Mouse (Mus musculus): ENCODE measurements around the gene Mthfsd. TPM values are rescaled to one million over a fixed set of nuclear protein-coding genes. Genes with fewer than 3 reads are reported as not detected.
A peak's percentile ranks its signal among the peaks of the same experiment; 100 is the strongest.

Gene Mthfsd
- polyA plus RNA-seq, 1 experiment, result 73.6 TPM

GRCm38 (mm10) chr8:121086004-121086900, 21.9 kb downstream of the Mthfsd start:
- Histone ChIP-seq H3K4me1 (ENCODE audit: control insufficient read depth, insufficient read depth, low read length) (peaks cover 10% of the 10 kb centered on the region), H3K27ac (ENCODE audit: control insufficient read depth, insufficient read depth, low read depth, low read length) (no peak overlapping the region), H3K27me3 (ENCODE audit: control insufficient read depth, insufficient read depth, low read length) (peaks cover 10% of the 10 kb centered on the region), H3K36me3 (ENCODE audit: control insufficient read depth, insufficient read depth, low read length) (no peaks in the 10 kb centered on the region), H3K4me3 (ENCODE audit: control insufficient read depth, low read depth, low read length) (no peak overlapping the region)
- TF ChIP-seq POLR2A (IDR thresholded peaks at IDR 0.05; ENCODE audit: control insufficient read depth, low read depth, low read length) (no peak), CTCF (IDR thresholded peaks at IDR 0.05; ENCODE audit: control insufficient read depth, insufficient read depth, insufficient replicate concordance, low read depth, low read length) (no peak)

- no peak overlapping the region for H3K4me3 ChIP-seq (ENCODE audit: control insufficient read depth, low read depth, low read length)
- peaks cover 10% of the 10 kb centered on the region for H3K4me1 ChIP-seq (ENCODE audit: control insufficient read depth, insufficient read depth, low read length)
- TF ChIP-seq CTCF (IDR thresholded peaks at IDR 0.05; ENCODE audit: control insufficient read depth, insufficient read depth, insufficient replicate concordance, low read depth, low read length) (no peak), POLR2A (IDR thresholded peaks at IDR 0.05; ENCODE audit: control insufficient read depth, low read depth, low read length) (no peak)
- peaks cover 10% of the 10 kb centered on the region for H3K27me3 ChIP-seq (ENCODE audit: control insufficient read depth, insufficient read depth, low read length)
- no peak overlapping the region for H3K27ac ChIP-seq (ENCODE audit: control insufficient read depth, insufficient read depth, low read depth, low read length)
- no peaks in the 10 kb centered on the region for H3K36me3 ChIP-seq (ENCODE audit: control insufficient read depth, insufficient read depth, low read length)
Measured at GRCm38 (mm10) chr8:121085561-121085960, 22.6 kb downstream of the Mthfsd start.

GRCm38 (mm10) chr8:121085011-121085410, 23.2 kb downstream of the Mthfsd start:
- Histone ChIP-seq H3K36me3 (ENCODE audit: control insufficient read depth, insufficient read depth, low read length) (no peaks in the 10 kb centered on the region), H3K27ac (ENCODE audit: control insufficient read depth, insufficient read depth, low read depth, low read length) (no peak overlapping the region), H3K4me1 (ENCODE audit: control insufficient read depth, insufficient read depth, low read length) (peaks cover 10% of the 10 kb centered on the region), H3K27me3 (ENCODE audit: control insufficient read depth, insufficient read depth, low read length) (peaks cover 10% of the 10 kb centered on the region), H3K4me3 (ENCODE audit: control insufficient read depth, low read depth, low read length) (no peak overlapping the region; the same call in 1 of the 2 replicates)
- no peak for TF ChIP-seq POLR2A (IDR thresholded peaks at IDR 0.05; ENCODE audit: control insufficient read depth, low read depth, low read length)
- TF ChIP-seq CTCF (IDR thresholded peaks at IDR 0.05; ENCODE audit: control insufficient read depth, insufficient read depth, insufficient replicate concordance, low read depth, low read length), result no peak

GRCm38 (mm10) chr8:121084210-121084951, 23.8 kb downstream of the Mthfsd start, which contains the start of gene Foxf1:
Gene Foxf1 (plus strand): TSS chr8:121084386.
- Histone ChIP-seq H3K4me3 (ENCODE audit: control insufficient read depth, low read depth, low read length) (peak within 1 kb of the TSS; percentile 30; the same call in 1 of the 2 replicates), H3K36me3 (ENCODE audit: control insufficient read depth, insufficient read depth, low read length) (no peaks in the 10 kb centered on the region), H3K4me1 (ENCODE audit: control insufficient read depth, insufficient read depth, low read length) (peaks cover 10% of the 10 kb centered on the region), H3K27ac (ENCODE audit: control insufficient read depth, insufficient read depth, low read depth, low read length) (no peak within 1 kb of the TSS; the same call in 1 of the 2 replicates), H3K27me3 (ENCODE audit: control insufficient read depth, insufficient read depth, low read length) (peaks cover 10% of the 10 kb centered on the region)
- TF ChIP-seq POLR2A (IDR thresholded peaks at IDR 0.05; ENCODE audit: control insufficient read depth, low read depth, low read length) (no peak), CTCF (IDR thresholded peaks at IDR 0.05; ENCODE audit: control insufficient read depth, insufficient read depth, insufficient replicate concordance, low read depth, low read length) (no peak)

GRCm38 (mm10) chr8:121083936-121084209, 24.3 kb downstream of the Mthfsd start:
- H3K27ac ChIP-seq (ENCODE audit: control insufficient read depth, insufficient read depth, low read depth, low read length), result no peak overlapping the region
- peaks cover 10% of the 10 kb centered on the region for H3K4me1 ChIP-seq (ENCODE audit: control insufficient read depth, insufficient read depth, low read length)
- TF ChIP-seq POLR2A (IDR thresholded peaks at IDR 0.05; ENCODE audit: control insufficient read depth, low read depth, low read length), result no peak
- TF ChIP-seq CTCF (IDR thresholded peaks at IDR 0.05; ENCODE audit: control insufficient read depth, insufficient read depth, insufficient replicate concordance, low read depth, low read length), result no peak
- H3K36me3 ChIP-seq (ENCODE audit: control insufficient read depth, insufficient read depth, low read length), result no peaks in the 10 kb centered on the region
- peaks cover 9% of the 10 kb centered on the region for H3K27me3 ChIP-seq (ENCODE audit: control insufficient read depth, insufficient read depth, low read length)
- peak overlapping the region; percentile 30; the same call in 1 of the 2 replicates for H3K4me3 ChIP-seq (ENCODE audit: control insufficient read depth, low read depth, low read length)

GRCm38 (mm10) chr8:121083093-121083935, 24.9 kb downstream of the Mthfsd start:
- Histone ChIP-seq H3K36me3 (ENCODE audit: control insufficient read depth, insufficient read depth, low read length) (no peaks in the 10 kb centered on the region), H3K27me3 (ENCODE audit: control insufficient read depth, insufficient read depth, low read length) (peaks cover 7% of the 10 kb centered on the region), H3K27ac (ENCODE audit: control insufficient read depth, insufficient read depth, low read depth, low read length) (no peak overlapping the region), H3K4me3 (ENCODE audit: control insufficient read depth, low read depth, low read length) (peak overlapping the region; percentile 30; the same call in 1 of the 2 replicates), H3K4me1 (ENCODE audit: control insufficient read depth, insufficient read depth, low read length) (peaks cover 10% of the 10 kb centered on the region)
- TF ChIP-seq POLR2A (IDR thresholded peaks at IDR 0.05; ENCODE audit: control insufficient read depth, low read depth, low read length), result no peak
- no peak for TF ChIP-seq CTCF (IDR thresholded peaks at IDR 0.05; ENCODE audit: control insufficient read depth, insufficient read depth, insufficient replicate concordance, low read depth, low read length)
